27 mouse cellular contexts compared by ENCODE assay signal in the genomic region with DNA sequence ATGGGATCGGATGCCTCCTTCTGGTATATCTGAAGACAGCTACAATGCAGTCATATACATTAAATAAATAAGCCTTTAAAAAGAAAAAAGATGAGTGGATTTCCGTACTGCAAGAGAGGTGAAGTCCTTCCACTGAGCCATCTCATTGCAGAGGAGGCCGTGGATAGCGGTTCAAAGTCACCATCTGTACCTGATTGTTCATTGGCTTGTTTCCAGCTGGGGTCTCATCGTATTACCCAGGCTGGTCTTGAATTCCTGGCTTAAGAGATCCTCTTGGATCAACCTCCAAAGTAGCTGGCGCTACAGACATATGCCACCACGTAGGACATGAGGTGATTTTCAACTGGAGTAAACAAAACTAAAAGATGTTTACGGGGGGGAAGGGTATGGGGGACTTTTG. TPM values are rescaled to one million over a fixed set of nuclear protein-coding genes. Genes with fewer than 3 reads are reported as not detected.
DNase-seq lines count a peak whose midpoint lies in the region; ATAC-seq lines count a peak whose summit lies in the region.
"Had no signal": no experiment of that assay in that cellular context is flagged by ENCODE, and none has a peak within 500 bp of the region (broad histone marks: within the 10 kb centered on the region; RNA-seq: fewer than 3 reads in every experiment).

No protein-coding gene starts in this region.

- H3K9me3 ChIP-seq in embryonic facial prominence, embryonic 11.5 days (replicated peaks; ENCODE audit: control insufficient read depth, low read length): no peaks in the 10 kb centered on the region
- H3K9me3 ChIP-seq in embryonic facial prominence, embryonic 10.5 days: no peaks in the 10 kb centered on the region
- peaks cover 4% of the 10 kb centered on the region for H3K9me3 ChIP-seq in heart, embryonic 12.5 days (replicated peaks)
- H3K9me3 ChIP-seq in midbrain, embryonic 11.5 days (ENCODE audit: control insufficient read depth, low read length): no peaks in the 10 kb centered on the region
- peaks cover under 1% of the 10 kb centered on the region; the same call in 1 of the 2 replicates for H3K9me3 ChIP-seq in midbrain, embryonic 13.5 days
- H3K9me3 ChIP-seq: embryonic facial prominence, embryonic 15.5 days; forebrain, embryonic 10.5 days; hindbrain, embryonic 12.5 days had no signal

- H3K4me3 ChIP-seq in embryonic facial prominence, embryonic 11.5 days (ENCODE audit: low read depth, low read length): no peak overlapping the region
- no peak overlapping the region for H3K4me3 ChIP-seq in embryonic facial prominence, embryonic 10.5 days
- H3K4me3 ChIP-seq in heart, embryonic 12.5 days: no peak overlapping the region
- no peak overlapping the region for H3K4me3 ChIP-seq in midbrain, embryonic 11.5 days (ENCODE audit: low read depth, low read length)
- H3K4me3 ChIP-seq in midbrain, embryonic 13.5 days (replicated peaks): no peak overlapping the region
- H3K4me3 ChIP-seq: embryonic facial prominence, embryonic 15.5 days; erythroblast, embryonic 14.5 days; forebrain, embryonic 10.5 days; gastrocnemius, adult 2 months; hindbrain, embryonic 12.5 days had no signal

- no peaks in the 10 kb centered on the region for H3K27me3 ChIP-seq in embryonic facial prominence, embryonic 11.5 days (ENCODE audit: control insufficient read depth, insufficient read depth, low read length)
- no peaks in the 10 kb centered on the region for H3K27me3 ChIP-seq in embryonic facial prominence, embryonic 10.5 days (replicated peaks; ENCODE audit: low read depth, poor library complexity, severe bottlenecking)
- peaks cover 6% of the 10 kb centered on the region for H3K27me3 ChIP-seq in heart, embryonic 12.5 days (replicated peaks)
- H3K27me3 ChIP-seq in midbrain, embryonic 11.5 days (ENCODE audit: control insufficient read depth, insufficient read depth, low read length): no peaks in the 10 kb centered on the region
- H3K27me3 ChIP-seq in midbrain, embryonic 13.5 days: no peaks in the 10 kb centered on the region
- H3K27me3 ChIP-seq: embryonic facial prominence, embryonic 15.5 days; hindbrain, embryonic 12.5 days had no signal

- no peak for ATAC-seq in embryonic facial prominence, embryonic 11.5 days (replicated peaks; ENCODE audit: insufficient number of reproducible peaks, low FRiP score, low TSS enrichment, low read depth)
- ATAC-seq in heart, embryonic 12.5 days (ENCODE audit: insufficient number of reproducible peaks, low FRiP score): no peak
- no peak for ATAC-seq in midbrain, embryonic 11.5 days (ENCODE audit: low FRiP score)
- ATAC-seq in midbrain, embryonic 13.5 days: no peak
- ATAC-seq: forebrain, embryonic 14.5 days; hindbrain, embryonic 16.5 days; inflammation-experienced regulatory T-cells, adult 6 months; intestine, postnatal 0 days had no signal

- DNase-seq in embryonic facial prominence, embryonic 11.5 days (ENCODE audit: low spot score): peak; percentile 17
- DNase-seq in embryonic facial prominence, embryonic 10.5 days (ENCODE audit: low spot score): no peak
- DNase-seq in heart, adult 8-10 months (ENCODE audit: low spot score): no peak
- peak; percentile 21 for DNase-seq in midbrain, embryonic 11.5 days (ENCODE audit: low spot score, missing footprints)
- no peak for DNase-seq in thymus, postnatal 0 days (ENCODE audit: low spot score)
- DNase-seq: adrenal gland, postnatal 10 days; cerebellum, adult 11-12 months; cerebellum, adult 9-10 months; cerebellum, postnatal 36 days; gastrocnemius, adult 2 months; gastrocnemius, postnatal 25 days; kidney, adult 8-10 months had no signal

- 76% methylated on average over 8 of the region's 8 CpGs for WGBS in embryonic facial prominence, embryonic 11.5 days
- WGBS in embryonic facial prominence, embryonic 10.5 days: 86% methylated on average over 8 of the region's 8 CpGs
- WGBS in heart, embryonic 12.5 days: 84% methylated on average over 8 of the region's 8 CpGs
- WGBS in midbrain, embryonic 11.5 days: 91% methylated on average over 8 of the region's 8 CpGs
- WGBS in midbrain, embryonic 13.5 days: 86% methylated on average over 8 of the region's 8 CpGs

- no peak overlapping the region for H3K27ac ChIP-seq in embryonic facial prominence, embryonic 11.5 days (replicated peaks; ENCODE audit: low read depth, low read length)
- no peak overlapping the region for H3K27ac ChIP-seq in embryonic facial prominence, embryonic 10.5 days (replicated peaks)
- H3K27ac ChIP-seq in heart, embryonic 12.5 days (ENCODE audit: poor library complexity, severe bottlenecking): peak overlapping the region; percentile 99
- H3K27ac ChIP-seq in midbrain, embryonic 11.5 days (ENCODE audit: low read depth, low read length): no peak overlapping the region
- H3K27ac ChIP-seq in midbrain, embryonic 13.5 days: no peak overlapping the region
- H3K27ac ChIP-seq: embryonic facial prominence, embryonic 15.5 days; forebrain, embryonic 10.5 days; gastrocnemius, adult 2 months; hindbrain, embryonic 12.5 days had no signal

- H3K36me3 ChIP-seq in embryonic facial prominence, embryonic 11.5 days (replicated peaks; ENCODE audit: control insufficient read depth, insufficient read depth, low read depth, low read length): no peaks in the 10 kb centered on the region
- no peaks in the 10 kb centered on the region for H3K36me3 ChIP-seq in embryonic facial prominence, embryonic 10.5 days (replicated peaks)
- H3K36me3 ChIP-seq in heart, embryonic 12.5 days: peaks cover 6% of the 10 kb centered on the region
- no peaks in the 10 kb centered on the region for H3K36me3 ChIP-seq in midbrain, embryonic 11.5 days (ENCODE audit: control insufficient read depth, insufficient read depth, low read length)
- H3K36me3 ChIP-seq in midbrain, embryonic 13.5 days: no peaks in the 10 kb centered on the region
- H3K36me3 ChIP-seq: embryonic facial prominence, embryonic 15.5 days; forebrain, embryonic 10.5 days; hindbrain, embryonic 12.5 days had no signal

- no peak overlapping the region for H3K9ac ChIP-seq in embryonic facial prominence, embryonic 11.5 days (replicated peaks; ENCODE audit: low read length)
- H3K9ac ChIP-seq in heart, embryonic 12.5 days: no peak overlapping the region
- H3K9ac ChIP-seq in midbrain, embryonic 11.5 days (ENCODE audit: low read length): no peak overlapping the region
- no peak overlapping the region for H3K9ac ChIP-seq in midbrain, embryonic 13.5 days (replicated peaks)
- H3K9ac ChIP-seq: embryonic facial prominence, embryonic 15.5 days; hindbrain, embryonic 12.5 days had no signal

- H3K4me2 ChIP-seq in embryonic facial prominence, embryonic 11.5 days (ENCODE audit: low read depth, low read length): no peak overlapping the region
- peak overlapping the region; percentile 56; the same call in 1 of the 2 replicates for H3K4me2 ChIP-seq in heart, embryonic 12.5 days
- H3K4me2 ChIP-seq in midbrain, embryonic 11.5 days: no peak overlapping the region
- no peak overlapping the region for H3K4me2 ChIP-seq in midbrain, embryonic 13.5 days (replicated peaks)
- H3K4me2 ChIP-seq: embryonic facial prominence, embryonic 15.5 days; hindbrain, embryonic 12.5 days had no signal

- H3K4me1 ChIP-seq in embryonic facial prominence, embryonic 11.5 days (ENCODE audit: control insufficient read depth, insufficient read depth, low read length): no peaks in the 10 kb centered on the region
- H3K4me1 ChIP-seq in embryonic facial prominence, embryonic 10.5 days: peaks cover 32% of the 10 kb centered on the region
- peaks cover 75% of the 10 kb centered on the region for H3K4me1 ChIP-seq in heart, embryonic 12.5 days (replicated peaks)
- 0 out of 2 replicates have a peak, but pooled peaks cover 8% of the 10 kb centered on the region for H3K4me1 ChIP-seq in midbrain, embryonic 11.5 days (ENCODE audit: control insufficient read depth, insufficient read depth, low read length)
- peaks cover 14% of the 10 kb centered on the region for H3K4me1 ChIP-seq in midbrain, embryonic 13.5 days (replicated peaks)

RNA-seq across cellular contexts. Expression of a gene that starts 9.3 kb away (rescaled TPM):
- 92.8 and 97.7 TPM in 2 replicates for polyA plus RNA-seq in embryonic facial prominence, embryonic 11.5 days (2014; fragmentation: Nextera tagmentation; extraction: Ambion mirVana)
- polyA plus RNA-seq in embryonic facial prominence, embryonic 10.5 days (2016; fragmentation: Nextera tagmentation; extraction: Ambion mirVana): 91.1 and 94.2 TPM in 2 replicates
- 55.7 and 60.8 TPM in 2 replicates for polyA plus RNA-seq in heart, embryonic 12.5 days (2016; fragmentation: Nextera tagmentation; extraction: Ambion mirVana)
- 10 to 100 TPM; 22.3 to 31.5 (median 25.9) TPM for total RNA-seq in heart, adult 8-10 months (2022)
- 85.0 and 85.9 TPM in 2 replicates for polyA plus RNA-seq in midbrain, embryonic 11.5 days (2014; fragmentation: Nextera tagmentation; extraction: Ambion mirVana)
- polyA plus RNA-seq in midbrain, embryonic 13.5 days (2015; fragmentation: Nextera tagmentation; extraction: Ambion mirVana): 60.4 and 62.7 TPM in 2 replicates
- polyA plus RNA-seq in thymus, postnatal 0 days (2015; fragmentation: Nextera tagmentation; extraction: Ambion mirVana): 128 and 129 TPM in 2 replicates

RNA-seq across cellular contexts. Expression of a gene that starts 11.5 kb away (rescaled TPM):
- 4.0 and 13.1 TPM in 2 replicates for polyA plus RNA-seq in embryonic facial prominence, embryonic 11.5 days (2014; fragmentation: Nextera tagmentation; extraction: Ambion mirVana)
- polyA plus RNA-seq in embryonic facial prominence, embryonic 10.5 days (2016; fragmentation: Nextera tagmentation; extraction: Ambion mirVana): 1.9 and 8.4 TPM in 2 replicates
- polyA plus RNA-seq in heart, embryonic 12.5 days (2016; fragmentation: Nextera tagmentation; extraction: Ambion mirVana): 5,583 and 5,934 TPM in 2 replicates
- 1,000 to 10,000 TPM; 1,453 to 2,519 (median 2,136) TPM for total RNA-seq in heart, adult 8-10 months (2022)
- polyA plus RNA-seq in midbrain, embryonic 11.5 days (2014; fragmentation: Nextera tagmentation; extraction: Ambion mirVana): 0.52 and 1.1 TPM in 2 replicates
- polyA plus RNA-seq in midbrain, embryonic 13.5 days (2015; fragmentation: Nextera tagmentation; extraction: Ambion mirVana): 4.6 and 5.3 TPM in 2 replicates
- polyA plus RNA-seq in thymus, postnatal 0 days (2015; fragmentation: Nextera tagmentation; extraction: Ambion mirVana): 0.49 and 0.55 TPM in 2 replicates
- total RNA-seq: granulocyte monocyte progenitor cell, adult 5-6 weeks; MEL had no signal
- polyA plus RNA-seq: erythroblast, embryonic 14.5 days; inflammation-experienced regulatory T-cells, adult 6 months had no signal

RNA-seq across cellular contexts. Expression of a gene that starts 29.2 kb away (rescaled TPM):
- not detected in 2 replicates for polyA plus RNA-seq in embryonic facial prominence, embryonic 11.5 days (2014; fragmentation: Nextera tagmentation; extraction: Ambion mirVana)
- not detected in 2 replicates for polyA plus RNA-seq in embryonic facial prominence, embryonic 10.5 days (2016; fragmentation: Nextera tagmentation; extraction: Ambion mirVana)
- polyA plus RNA-seq in heart, embryonic 12.5 days (2016; fragmentation: Nextera tagmentation; extraction: Ambion mirVana): not detected in 2 replicates
- total RNA-seq in heart, adult 8-10 months (2022): not detected
- polyA plus RNA-seq in midbrain, embryonic 11.5 days (2014; fragmentation: Nextera tagmentation; extraction: Ambion mirVana): not detected in 2 replicates
- not detected in 2 replicates for polyA plus RNA-seq in midbrain, embryonic 13.5 days (2015; fragmentation: Nextera tagmentation; extraction: Ambion mirVana)
- not detected in 2 replicates for polyA plus RNA-seq in thymus, postnatal 0 days (2015; fragmentation: Nextera tagmentation; extraction: Ambion mirVana)
- total RNA-seq: adrenal gland, postnatal 10 days; adrenal gland, postnatal 4 days; gastrocnemius, adult 2 months; gastrocnemius, postnatal 25 days; granulocyte monocyte progenitor cell, adult 5-6 weeks; MEL had no signal
- polyA plus RNA-seq: brain, embryonic 14.5 days; C2C12; embryonic facial prominence, embryonic 15.5 days; erythroblast, embryonic 14.5 days; forebrain, embryonic 10.5 days; forebrain, embryonic 14.5 days; hindbrain, embryonic 12.5 days; hindbrain, embryonic 16.5 days; inflammation-experienced regulatory T-cells, adult 6 months; intestine, postnatal 0 days had no signal

RNA-seq across cellular contexts. Expression of a gene that starts 39.2 kb away (rescaled TPM):
- polyA plus RNA-seq in embryonic facial prominence, embryonic 11.5 days (2014; fragmentation: Nextera tagmentation; extraction: Ambion mirVana): 0.91 and 9.2 TPM in 2 replicates
- 0.26 and 2.0 TPM in 2 replicates for polyA plus RNA-seq in embryonic facial prominence, embryonic 10.5 days (2016; fragmentation: Nextera tagmentation; extraction: Ambion mirVana)
- 2,737 and 2,858 TPM in 2 replicates for polyA plus RNA-seq in heart, embryonic 12.5 days (2016; fragmentation: Nextera tagmentation; extraction: Ambion mirVana)
- total RNA-seq in heart, adult 8-10 months (2022): over 10,000 TPM; 18,156 to 23,973 (median 22,335) TPM
- 0.51 TPM in 1 of 2 replicates, not detected in the other for polyA plus RNA-seq in midbrain, embryonic 11.5 days (2014; fragmentation: Nextera tagmentation; extraction: Ambion mirVana)
- 0.75 and 1.3 TPM in 2 replicates for polyA plus RNA-seq in midbrain, embryonic 13.5 days (2015; fragmentation: Nextera tagmentation; extraction: Ambion mirVana)
- polyA plus RNA-seq in thymus, postnatal 0 days (2015; fragmentation: Nextera tagmentation; extraction: Ambion mirVana): 0.34 and 0.35 TPM in 2 replicates
- total RNA-seq: granulocyte monocyte progenitor cell, adult 5-6 weeks; MEL had no signal
- polyA plus RNA-seq: erythroblast, embryonic 14.5 days; inflammation-experienced regulatory T-cells, adult 6 months had no signal

Comparison
In these comparisons a context has a peak if more than half of its experiments do, and no peak if none do; other contexts are left out.
1. DNase-seq: peak in embryonic facial prominence, embryonic 11.5 days (single experiment) and midbrain, embryonic 11.5 days (single experiment); none in embryonic facial prominence, embryonic 10.5 days (single experiment), heart, adult 8-10 months (single experiment) and thymus, postnatal 0 days (single experiment).
2. RNA of a gene that starts 11.5 kb away (polyA plus RNA-seq): 5,583 to 5,934 TPM in heart, embryonic 12.5 days; 4.0 to 13.1 TPM in embryonic facial prominence, embryonic 11.5 days, 4.6 to 5.3 TPM in midbrain, embryonic 13.5 days, 1.9 to 8.4 TPM in embryonic facial prominence, embryonic 10.5 days, 0.52 to 1.1 TPM in midbrain, embryonic 11.5 days and 0.49 to 0.55 TPM in thymus, postnatal 0 days; every median in the first group is over 100 times any median in the second.